Mouse (Mus musculus): ENCODE data around the gene Ackr1. TPM values are rescaled to one million over a fixed set of nuclear protein-coding genes. Genes with fewer than 3 reads are reported as not detected.
A peak's percentile ranks its signal among the peaks of the same experiment; 100 is the strongest.

Ackr1 gene
- total and polyA plus RNA-seq, 2 experiments, result 0.92 to 4.1 TPM

DNA sequence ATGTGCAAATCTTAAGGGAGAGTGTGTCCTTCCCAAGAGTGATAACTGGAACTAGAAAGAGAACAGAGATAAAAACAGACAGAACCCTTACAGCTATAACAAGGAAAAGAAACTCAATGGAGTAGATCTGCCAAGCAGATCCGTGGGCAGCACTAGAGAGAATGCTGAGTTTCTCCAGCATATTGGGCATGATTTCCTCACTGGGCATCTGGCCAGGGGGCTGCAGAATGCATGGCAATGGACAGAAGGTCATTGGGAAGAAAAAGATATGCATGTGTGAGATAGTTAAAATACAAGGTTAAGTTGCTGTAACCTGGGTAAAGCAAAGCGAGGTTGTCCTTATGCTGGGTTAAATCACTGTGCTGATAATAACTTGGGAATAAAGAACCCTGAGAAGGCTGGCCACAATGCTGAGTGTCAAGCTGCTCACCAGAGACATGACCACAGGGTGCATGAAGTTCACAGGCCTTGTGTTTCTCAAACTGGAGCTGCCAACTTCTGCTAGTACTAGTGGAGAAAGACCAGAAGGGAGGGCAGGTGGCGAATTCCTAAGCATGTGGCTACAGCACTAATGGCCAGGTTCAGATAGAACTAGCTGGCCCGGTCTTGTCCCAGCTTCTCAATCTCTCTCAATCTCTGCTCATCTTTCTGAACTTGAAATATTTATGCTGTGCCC lies 30.7 kb upstream of the Ackr1 start:
- Histone ChIP-seq H3K79me2 (ENCODE audit: control insufficient read depth, insufficient read depth, low read length) (no peaks in the 10 kb centered on the region), H3K9ac (ENCODE audit: low read depth, low read length) (no peak overlapping the region), H3K27ac (replicated peaks; ENCODE audit: insufficient read depth, low read depth, low read length) (no peak overlapping the region), H3K4me1 (ENCODE audit: control insufficient read depth, insufficient read depth, low read length) (no peaks in the 10 kb centered on the region), H3K27me3 (ENCODE audit: control insufficient read depth, insufficient read depth, low read length) (peaks cover 15% of the 10 kb centered on the region), H3K36me3 (ENCODE audit: control insufficient read depth, insufficient read depth, low read length) (no peaks in the 10 kb centered on the region), H3K4me3 (ENCODE audit: insufficient read depth, low read depth, low read length) (no peak overlapping the region)
- no peak for DNase-seq (ENCODE audit: extremely low read depth, low read depth, low spot score)
- WGBS, result 75% methylated on average over 4 of the region's 4 CpGs
- TF ChIP-seq CTCF (IDR thresholded peaks at IDR 0.05; ENCODE audit: low read depth, low read length) (no peak), POLR2A (IDR thresholded peaks at IDR 0.05; ENCODE audit: extremely low read depth, insufficient read depth, low read length) (no peak)

DNA sequence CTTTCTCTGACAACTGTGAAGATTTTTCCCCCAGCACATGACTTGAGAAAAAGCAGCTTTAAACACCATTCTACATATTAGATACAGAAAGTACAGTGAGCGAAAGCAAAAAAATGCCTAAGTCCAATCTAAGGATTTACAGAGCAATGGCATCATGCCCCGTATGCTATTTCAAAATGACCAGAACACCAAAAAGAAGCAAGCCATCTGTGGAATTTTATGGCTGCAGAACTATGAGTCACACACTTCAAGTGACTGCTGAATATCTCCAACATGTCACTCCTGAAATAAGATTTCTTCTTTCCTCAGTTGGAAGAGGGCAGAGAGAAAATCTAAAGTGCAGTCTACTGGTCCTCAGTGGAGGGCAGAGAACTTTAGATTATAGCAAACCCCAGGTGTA lies 29.9 kb upstream of the Ackr1 start:
- WGBS, result 85% methylated on average over 2 of the region's 2 CpGs
- no peak for DNase-seq (ENCODE audit: extremely low read depth, low read depth, low spot score)
- TF ChIP-seq CTCF (IDR thresholded peaks at IDR 0.05; ENCODE audit: low read depth, low read length) (no peak), POLR2A (IDR thresholded peaks at IDR 0.05; ENCODE audit: extremely low read depth, insufficient read depth, low read length) (no peak)
- no peaks in the 10 kb centered on the region for H3K36me3 ChIP-seq (ENCODE audit: control insufficient read depth, insufficient read depth, low read length)
- no peak overlapping the region for H3K4me3 ChIP-seq (ENCODE audit: insufficient read depth, low read depth, low read length)
- H3K4me1 ChIP-seq (ENCODE audit: control insufficient read depth, insufficient read depth, low read length), result no peaks in the 10 kb centered on the region
- no peak overlapping the region for H3K9ac ChIP-seq (ENCODE audit: low read depth, low read length)
- no peak overlapping the region for H3K27ac ChIP-seq (replicated peaks; ENCODE audit: insufficient read depth, low read depth, low read length)
- no peaks in the 10 kb centered on the region for H3K79me2 ChIP-seq (ENCODE audit: control insufficient read depth, insufficient read depth, low read length)
- H3K27me3 ChIP-seq (ENCODE audit: control insufficient read depth, insufficient read depth, low read length), result peaks cover 15% of the 10 kb centered on the region

DNA sequence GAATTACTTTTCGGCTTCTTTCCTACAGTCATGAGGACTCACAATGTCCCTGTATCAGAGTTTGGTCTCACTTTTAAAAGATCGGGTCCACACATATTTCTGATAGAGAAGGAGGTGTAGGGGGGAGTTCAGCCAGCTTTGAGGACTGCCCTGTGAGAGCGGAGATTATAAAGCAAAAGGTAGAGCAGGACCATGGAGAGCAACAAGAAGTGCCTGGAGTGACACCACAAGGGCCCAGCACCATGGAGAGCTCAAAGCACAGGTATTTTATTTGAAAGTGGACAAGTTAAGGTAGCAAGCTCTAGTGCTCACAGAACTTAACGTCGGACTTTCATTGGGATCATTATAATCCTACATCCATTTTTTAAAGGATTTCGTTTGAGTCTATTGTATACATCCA lies 28.1 kb upstream of the Ackr1 start:
- peak; percentile 26 for DNase-seq (ENCODE audit: extremely low read depth, low read depth, low spot score)
- Histone ChIP-seq H3K9ac (ENCODE audit: low read depth, low read length) (no peak overlapping the region), H3K79me2 (ENCODE audit: control insufficient read depth, insufficient read depth, low read length) (no peaks in the 10 kb centered on the region), H3K4me3 (ENCODE audit: insufficient read depth, low read depth, low read length) (no peak overlapping the region), H3K27ac (replicated peaks; ENCODE audit: insufficient read depth, low read depth, low read length) (no peak overlapping the region), H3K27me3 (ENCODE audit: control insufficient read depth, insufficient read depth, low read length) (peaks cover 6% of the 10 kb centered on the region), H3K36me3 (ENCODE audit: control insufficient read depth, insufficient read depth, low read length) (no peaks in the 10 kb centered on the region), H3K4me1 (ENCODE audit: control insufficient read depth, insufficient read depth, low read length) (no peaks in the 10 kb centered on the region)
- WGBS, result 29% methylated on average over 6 of the region's 6 CpGs
- no peak for TF ChIP-seq POLR2A (IDR thresholded peaks at IDR 0.05; ENCODE audit: extremely low read depth, insufficient read depth, low read length)
- no peak for TF ChIP-seq CTCF (IDR thresholded peaks at IDR 0.05; ENCODE audit: low read depth, low read length)

DNA sequence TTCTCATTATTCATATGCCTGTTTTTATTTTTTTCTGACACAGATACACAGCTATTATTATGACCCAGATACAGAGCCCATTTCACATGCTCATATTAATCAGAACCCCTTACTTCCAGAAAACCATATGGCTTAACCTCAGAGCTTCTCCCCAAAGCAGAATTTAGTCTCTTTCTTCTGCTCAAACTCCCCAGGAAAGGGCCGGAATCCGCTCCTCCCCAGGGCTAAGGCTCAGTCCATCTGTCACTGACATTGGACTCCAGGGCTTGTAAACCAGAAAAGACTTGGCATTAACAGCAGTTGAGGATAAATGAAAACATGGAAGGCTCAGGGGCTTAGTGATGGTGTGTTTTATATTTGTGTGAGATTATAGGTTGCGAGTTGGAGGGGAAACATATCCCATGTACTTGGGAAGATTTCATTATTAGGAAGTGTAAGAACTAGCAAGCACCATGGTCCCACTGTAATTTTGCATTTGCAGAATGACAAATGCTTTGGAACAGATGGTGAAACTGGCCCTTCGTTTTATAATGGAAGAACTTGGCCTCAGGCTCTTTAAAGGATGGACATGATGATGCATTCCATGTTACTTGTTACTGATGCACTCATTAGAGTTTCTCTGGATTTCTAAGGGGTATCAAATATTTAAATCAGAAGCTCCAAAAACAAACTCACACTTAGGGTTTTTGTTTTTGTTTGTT lies 26.2 kb upstream of the Ackr1 start:
- H3K27me3 ChIP-seq (ENCODE audit: control insufficient read depth, insufficient read depth, low read length), result peaks cover 4% of the 10 kb centered on the region; the same call in 1 of the 2 replicates
- DNase-seq (ENCODE audit: extremely low read depth, low read depth, low spot score), result no peak
- H3K4me3 ChIP-seq (ENCODE audit: insufficient read depth, low read depth, low read length), result no peak overlapping the region
- H3K4me1 ChIP-seq (ENCODE audit: control insufficient read depth, insufficient read depth, low read length), result no peaks in the 10 kb centered on the region
- no peak overlapping the region for H3K27ac ChIP-seq (replicated peaks; ENCODE audit: insufficient read depth, low read depth, low read length)
- H3K9ac ChIP-seq (ENCODE audit: low read depth, low read length), result no peak overlapping the region
- H3K36me3 ChIP-seq (ENCODE audit: control insufficient read depth, insufficient read depth, low read length), result no peaks in the 10 kb centered on the region
- no peaks in the 10 kb centered on the region for H3K79me2 ChIP-seq (ENCODE audit: control insufficient read depth, insufficient read depth, low read length)
- TF ChIP-seq CTCF (IDR thresholded peaks at IDR 0.05; ENCODE audit: low read depth, low read length) (no peak), POLR2A (IDR thresholded peaks at IDR 0.05; ENCODE audit: extremely low read depth, insufficient read depth, low read length) (no peak)
- 71% methylated on average over 4 of the region's 4 CpGs for WGBS

DNA sequence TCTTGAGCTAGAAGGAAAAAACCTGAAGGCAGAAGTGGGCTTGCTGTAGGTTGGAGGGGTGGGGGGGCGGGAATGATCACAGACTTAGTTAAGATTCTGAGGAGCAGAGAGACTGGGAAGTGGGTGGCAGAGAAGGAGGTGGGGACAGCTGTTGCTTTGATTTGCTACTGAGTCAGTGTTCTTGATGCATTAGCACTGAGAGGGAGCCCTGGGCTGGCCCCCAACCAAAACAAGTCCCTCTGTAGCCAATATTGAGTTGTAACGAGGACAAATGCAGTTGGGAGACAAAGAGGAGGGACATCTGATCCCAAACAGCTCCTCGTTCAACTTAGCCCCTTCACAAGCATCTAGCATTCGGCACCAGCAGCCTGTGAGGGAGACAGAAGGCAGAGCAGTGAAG lies 24.2 kb upstream of the Ackr1 start:
- TF ChIP-seq POLR2A (IDR thresholded peaks at IDR 0.05; ENCODE audit: extremely low read depth, insufficient read depth, low read length) (no peak), CTCF (IDR thresholded peaks at IDR 0.05; ENCODE audit: low read depth, low read length) (no peak)
- Histone ChIP-seq H3K79me2 (ENCODE audit: control insufficient read depth, insufficient read depth, low read length) (no peaks in the 10 kb centered on the region), H3K4me1 (ENCODE audit: control insufficient read depth, insufficient read depth, low read length) (no peaks in the 10 kb centered on the region), H3K4me3 (ENCODE audit: insufficient read depth, low read depth, low read length) (no peak overlapping the region), H3K36me3 (ENCODE audit: control insufficient read depth, insufficient read depth, low read length) (no peaks in the 10 kb centered on the region), H3K9ac (ENCODE audit: low read depth, low read length) (no peak overlapping the region), H3K27ac (replicated peaks; ENCODE audit: insufficient read depth, low read depth, low read length) (no peak overlapping the region), H3K27me3 (ENCODE audit: control insufficient read depth, insufficient read depth, low read length) (no peaks in the 10 kb centered on the region)
- 45% methylated on average over 4 of the region's 4 CpGs for WGBS
- no peak for DNase-seq (ENCODE audit: extremely low read depth, low read depth, low spot score)

DNA sequence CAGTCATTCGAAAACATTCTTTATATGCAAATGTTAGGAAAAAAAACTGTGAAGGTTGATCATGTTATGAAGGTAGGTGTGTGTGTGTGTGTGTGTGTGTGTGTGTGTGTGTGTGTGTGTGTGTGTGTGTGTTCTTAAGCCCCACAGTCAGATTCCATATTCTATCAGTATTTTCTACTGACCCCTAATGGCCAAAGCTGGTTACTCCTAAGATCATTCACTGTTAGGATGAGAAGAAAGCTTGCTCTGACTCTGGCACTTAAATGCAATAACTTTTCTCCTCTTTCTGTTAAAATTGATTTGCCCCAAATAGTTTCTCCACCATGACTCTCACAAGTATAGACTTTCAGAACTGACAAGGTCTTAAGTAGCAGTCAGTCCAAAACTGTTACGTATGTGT lies 23.1 kb upstream of the Ackr1 start:
- no peak overlapping the region for H3K9ac ChIP-seq (ENCODE audit: low read depth, low read length)
- no peaks in the 10 kb centered on the region for H3K27me3 ChIP-seq (ENCODE audit: control insufficient read depth, insufficient read depth, low read length)
- no peak for DNase-seq (ENCODE audit: extremely low read depth, low read depth, low spot score)
- H3K27ac ChIP-seq (replicated peaks; ENCODE audit: insufficient read depth, low read depth, low read length), result no peak overlapping the region
- no peak for TF ChIP-seq CTCF (IDR thresholded peaks at IDR 0.05; ENCODE audit: low read depth, low read length)
- TF ChIP-seq POLR2A (IDR thresholded peaks at IDR 0.05; ENCODE audit: extremely low read depth, insufficient read depth, low read length), result no peak
- H3K4me3 ChIP-seq (ENCODE audit: insufficient read depth, low read depth, low read length), result no peak overlapping the region
- no peaks in the 10 kb centered on the region for H3K79me2 ChIP-seq (ENCODE audit: control insufficient read depth, insufficient read depth, low read length)
- 84% methylated on average over 2 of the region's 2 CpGs for WGBS
- no peaks in the 10 kb centered on the region for H3K36me3 ChIP-seq (ENCODE audit: control insufficient read depth, insufficient read depth, low read length)
- H3K4me1 ChIP-seq (ENCODE audit: control insufficient read depth, insufficient read depth, low read length), result no peaks in the 10 kb centered on the region
